Comparison of ENCODE assay signal across 7 mouse cellular contexts in genomic region chr12:85270319-85270718, GRCm38 (mm10). TPM values are rescaled to one million over a fixed set of nuclear protein-coding genes. Genes with fewer than 3 reads are reported as not detected.
A peak's percentile ranks its signal among the peaks of the same experiment; 100 is the strongest.
DNase-seq lines count a peak whose midpoint lies in the region; ATAC-seq lines count a peak whose summit lies in the region.

Mlh3 (minus strand) TSS chr12:85270599.

- peaks cover 3% of the 10 kb centered on the region; the same call in 1 of the 2 replicates for H3K9me3 ChIP-seq in embryonic facial prominence, embryonic 13.5 days
- no peaks in the 10 kb centered on the region for H3K9me3 ChIP-seq in limb, embryonic 12.5 days
- 0 out of 2 replicates have a peak, but pooled peaks cover 7% of the 10 kb centered on the region for H3K9me3 ChIP-seq in midbrain, embryonic 14.5 days (ENCODE audit: control insufficient read depth, low read length)

- peak within 1 kb of the TSS; percentile 90 for H3K27ac ChIP-seq in embryonic facial prominence, embryonic 13.5 days
- H3K27ac ChIP-seq in limb, embryonic 12.5 days: peak within 1 kb of the TSS; percentile 90
- peak within 1 kb of the TSS; percentile 88 for H3K27ac ChIP-seq in midbrain, embryonic 14.5 days (replicated peaks; ENCODE audit: low read depth, low read length)

- H3K9ac ChIP-seq in embryonic facial prominence, embryonic 13.5 days: peak within 1 kb of the TSS; percentile 74
- peak within 1 kb of the TSS; percentile 68 for H3K9ac ChIP-seq in limb, embryonic 12.5 days (replicated peaks)
- peak within 1 kb of the TSS; percentile 72 for H3K9ac ChIP-seq in midbrain, embryonic 14.5 days (replicated peaks; ENCODE audit: low read length)

- 0% methylated on average over 35 of the region's 35 CpGs for WGBS in embryonic facial prominence, embryonic 13.5 days
- under 1% methylated on average over 35 of the region's 35 CpGs for WGBS in limb, embryonic 12.5 days
- under 1% methylated on average over 35 of the region's 35 CpGs for WGBS in midbrain, embryonic 14.5 days

- no peaks in the 10 kb centered on the region for H3K27me3 ChIP-seq in embryonic facial prominence, embryonic 13.5 days
- H3K27me3 ChIP-seq in limb, embryonic 12.5 days: no peaks in the 10 kb centered on the region
- H3K27me3 ChIP-seq in midbrain, embryonic 14.5 days (ENCODE audit: control insufficient read depth, insufficient read depth, low read length): no peaks in the 10 kb centered on the region

- peak within 1 kb of the TSS; percentile 54 for H3K4me3 ChIP-seq in embryonic facial prominence, embryonic 13.5 days
- peak within 1 kb of the TSS; percentile 50 for H3K4me3 ChIP-seq in limb, embryonic 12.5 days (replicated peaks)
- peak within 1 kb of the TSS; percentile 53 for H3K4me3 ChIP-seq in midbrain, embryonic 14.5 days (replicated peaks; ENCODE audit: low read depth, low read length)

- peak; percentile 87 to 91 for DNase-seq in adrenal gland, postnatal 36 days
- peak; percentile 74 for DNase-seq in heart, adult 8-10 months (ENCODE audit: low spot score)
- peak; percentile 84 to 90 for DNase-seq in kidney, adult 8-10 months
- peak; percentile 96 for DNase-seq in midbrain, embryonic 14.5 days
- peak; percentile 76 to 83 for DNase-seq in spleen, adult 18-20 months

- peak; percentile 79; the same call in 1 of the 2 replicates for ATAC-seq in embryonic facial prominence, embryonic 13.5 days (ENCODE audit: insufficient number of reproducible peaks, insufficient read depth, low FRiP score, low TSS enrichment, low read depth)
- peak; percentile 95 for ATAC-seq in limb, embryonic 12.5 days (ENCODE audit: insufficient number of reproducible peaks, insufficient read depth, low FRiP score, low TSS enrichment, low read depth)
- peak; percentile 94 for ATAC-seq in midbrain, embryonic 14.5 days (ENCODE audit: low FRiP score, low TSS enrichment)

- H3K4me1 ChIP-seq in embryonic facial prominence, embryonic 13.5 days: peaks cover 37% of the 10 kb centered on the region
- H3K4me1 ChIP-seq in limb, embryonic 12.5 days (replicated peaks): peaks cover 15% of the 10 kb centered on the region
- H3K4me1 ChIP-seq in midbrain, embryonic 14.5 days (ENCODE audit: control insufficient read depth, insufficient read depth, low read length): no peaks in the 10 kb centered on the region

- H3K4me2 ChIP-seq in embryonic facial prominence, embryonic 13.5 days: peak within 1 kb of the TSS; percentile 63
- peak within 1 kb of the TSS; percentile 61 for H3K4me2 ChIP-seq in limb, embryonic 12.5 days
- peak within 1 kb of the TSS; percentile 65 for H3K4me2 ChIP-seq in midbrain, embryonic 14.5 days (ENCODE audit: low read length)

- 0 out of 2 replicates have a peak, but pooled peaks cover 4% of the 10 kb centered on the region for H3K36me3 ChIP-seq in embryonic facial prominence, embryonic 13.5 days
- H3K36me3 ChIP-seq in limb, embryonic 12.5 days: peaks cover 15% of the 10 kb centered on the region; the same call in 1 of the 2 replicates
- no peaks in the 10 kb centered on the region for H3K36me3 ChIP-seq in midbrain, embryonic 14.5 days (ENCODE audit: control insufficient read depth, insufficient read depth, low read length)

RNA-seq across cellular contexts. Expression of gene Mlh3, which starts in this region (rescaled TPM):
- total RNA-seq in adrenal gland, postnatal 36 days (2021): 10 to 100 TPM; 11.0 to 12.9 TPM
- 9.2 and 9.8 TPM in 2 replicates for polyA plus RNA-seq in embryonic facial prominence, embryonic 13.5 days (2015; fragmentation: Nextera tagmentation; extraction: Ambion mirVana)
- 10 to 100 TPM in 2 of 4 experiments, 1 to 10 TPM in 2; 9.4 to 11.3 (median 10.3) TPM for total RNA-seq in heart, adult 8-10 months (2022)
- 10.9 and 11.1 TPM in 2 replicates for polyA plus RNA-seq in limb, embryonic 12.5 days (2016; fragmentation: Nextera tagmentation; extraction: Ambion mirVana)
- 9.4 and 10.2 TPM in 2 replicates for polyA plus RNA-seq in midbrain, embryonic 14.5 days (2014; fragmentation: Nextera tagmentation; extraction: Ambion mirVana)

Comparison
In these comparisons a context has a peak if more than half of its experiments do, and no peak if none do; other contexts are left out.
1. Peak in every context shown above with its lines: DNase-seq, ATAC-seq, H3K4me3 ChIP-seq and H3K27ac ChIP-seq.